Mouse (Mus musculus) liver, postnatal 0 days (tissue): ENCODE results near the gene Ccl3. TPM values are rescaled to one million over a fixed set of nuclear protein-coding genes. Genes with fewer than 3 reads are reported as not detected.
A peak's percentile ranks its signal among the peaks of the same experiment; 100 is the strongest.

Experiments
- ATAC-seq: fragments of 200-750 bp; cut with Nextera tagmentation; 2 replicates; pipeline ENCODE4 v1.8.0; 2017; ENCODE audit warnings: mild to moderate bottlenecking, moderate library complexity
- DNase-seq: peaks from one replicate; pipeline ENCODE4 v3.0.0-alpha.2; 2016
- H3K27ac ChIP-seq: fragments of 300-500 bp; sonication (generic); 2 replicates; pipeline ENCODE4 v1.5.1; 2014; ENCODE audit warnings: antibody characterized with exemption, moderate library complexity, mild to moderate bottlenecking, low read depth
- H3K27me3 ChIP-seq: fragments of 300-500 bp; sonication (generic); 2 replicates; pipeline ENCODE4 v1.6.1; 2014; ENCODE audit warnings: low read length, control low read depth, mixed read lengths; ENCODE audit not compliant: insufficient read depth
- H3K36me3 ChIP-seq: fragments of 300-500 bp; sonication (generic); replicated peaks from 2 replicates; pipeline ENCODE4 v1.6.1; 2014; ENCODE audit warnings: mild to moderate bottlenecking, control low read depth, low read length, moderate library complexity, mixed read lengths; ENCODE audit not compliant: insufficient read depth
- H3K4me1 ChIP-seq: fragments of 300-500 bp; sonication (generic); 2 replicates; pipeline ENCODE4 v1.6.1; 2014; ENCODE audit warnings: antibody characterized with exemption, mild to moderate bottlenecking, control low read depth; ENCODE audit not compliant: insufficient read depth
- H3K4me2 ChIP-seq: fragments of 300-500 bp; sonication (generic); 2 replicates; pipeline ENCODE4 v1.6.1; 2014; ENCODE audit warnings: low read depth, mild to moderate bottlenecking, low read length, moderate library complexity, mixed read lengths
- H3K4me3 ChIP-seq: fragments of 300-500 bp; sonication (generic); 2 replicates; pipeline ENCODE4 v1.5.1; 2014; ENCODE audit warnings: low read depth, low read length
- H3K9ac ChIP-seq: fragments of 300-500 bp; sonication (generic); replicated peaks from 2 replicates; pipeline ENCODE4 v1.6.1; 2014; ENCODE audit warnings: mild to moderate bottlenecking, moderate library complexity
- H3K9me3 ChIP-seq: fragments of 300-500 bp; sonication (generic); 2 replicates; pipeline ENCODE4 v1.6.1; 2016; ENCODE audit warnings: mild to moderate bottlenecking, control low read depth, low read length, mixed read lengths
- CTCF ChIP-seq: sonication (generic); IDR thresholded peaks from 2 replicates; pipeline ENCODE4 v1.5.1; 2016; ENCODE audit warnings: antibody characterized with exemption, low read depth
- EP300 ChIP-seq: IDR thresholded peaks from 2 replicates; pipeline ENCODE4 v1.6.1; 2016; ENCODE audit warnings: antibody characterized with exemption, low read depth, mild to moderate bottlenecking
- WGBS: fragments of 180-500 bp; shearing (Covaris S2); extraction: QIAGEN DNeasy Blood & Tissue Kit; methylation state at CpG from one replicate; pipeline ENCODE4 v1.1.7; 2014; ENCODE audit not compliant: insufficient replicate concordance; 5-methylcytosine and 5-hydroxymethylcytosine counted together
- polyA plus RNA-seq: library from polyadenylated mRNA; unstranded; fragments of >200 nt; fragmentation: Nextera tagmentation; extraction: Ambion mirVana; gene quantifications from 2 replicates; pipeline ENCODE4 v1.2.1, GENCODE M21; 2015

Ccl3 gene
- polyA plus RNA-seq, result 1.3 TPM in 2 replicates

- Histone ChIP-seq H3K36me3 (no peaks in the 10 kb centered on the region), H3K4me1 (no peaks in the 10 kb centered on the region), H3K9me3 (no peaks in the 10 kb centered on the region), H3K9ac (no peak within 1 kb of the TSS), H3K27me3 (no peaks in the 10 kb centered on the region), H3K27ac (no peak within 1 kb of the TSS), H3K4me3 (no peak within 1 kb of the TSS), H3K4me2 (peak within 1 kb of the TSS; percentile 36)
- no peak for TF ChIP-seq CTCF
- no peak for TF ChIP-seq EP300
- no peak for DNase-seq
- WGBS, result 43% methylated on average over 8 of the region's 8 CpGs
- ATAC-seq, result no peak
These were observed at the start of gene Ccl3 for GRCm38 (mm10) chr11:83649305-83649841. Gene Ccl3 (minus strand): TSS chr11:83649355.

- H3K9ac ChIP-seq, result no peak overlapping the region
- TF ChIP-seq CTCF (no peak), EP300 (no peak)
- 37% methylated on average over 1 of the region's 1 CpGs for WGBS
- DNase-seq, result no peak
- no peak overlapping the region for H3K4me2 ChIP-seq
- no peaks in the 10 kb centered on the region for H3K36me3 ChIP-seq
- no peak for ATAC-seq
- H3K9me3 ChIP-seq, result no peaks in the 10 kb centered on the region
- no peak overlapping the region for H3K27ac ChIP-seq
- H3K4me3 ChIP-seq, result no peak overlapping the region
- no peaks in the 10 kb centered on the region for H3K4me1 ChIP-seq
- no peaks in the 10 kb centered on the region for H3K27me3 ChIP-seq
These were observed 42.9 kb upstream of the Ccl3 start for GRCm38 (mm10) chr11:83692008-83692407.

GRCm38 (mm10) chr11:83689918-83690317, 40.8 kb upstream of the Ccl3 start:
- Histone ChIP-seq H3K4me3 (no peak overlapping the region), H3K4me2 (no peak overlapping the region), H3K4me1 (no peaks in the 10 kb centered on the region), H3K36me3 (no peaks in the 10 kb centered on the region), H3K9ac (no peak overlapping the region), H3K9me3 (no peaks in the 10 kb centered on the region), H3K27me3 (no peaks in the 10 kb centered on the region), H3K27ac (no peak overlapping the region)
- DNase-seq (no peak), ATAC-seq (no peak)
- TF ChIP-seq CTCF (no peak), EP300 (no peak)
- 66% methylated on average over 1 of the region's 1 CpGs for WGBS

GRCm38 (mm10) chr11:83675665-83676064, 26.5 kb upstream of the Ccl3 start:
- no peaks in the 10 kb centered on the region for H3K4me1 ChIP-seq
- ATAC-seq (no peak), DNase-seq (no peak)
- H3K27me3 ChIP-seq, result no peaks in the 10 kb centered on the region
- WGBS, result 72% methylated on average over 1 of the region's 1 CpGs
- no peak overlapping the region for H3K9ac ChIP-seq
- H3K27ac ChIP-seq, result no peak overlapping the region
- H3K36me3 ChIP-seq, result no peaks in the 10 kb centered on the region
- TF ChIP-seq CTCF, result no peak
- no peak for TF ChIP-seq EP300
- no peak overlapping the region for H3K4me3 ChIP-seq
- no peaks in the 10 kb centered on the region for H3K9me3 ChIP-seq
- no peak overlapping the region for H3K4me2 ChIP-seq

GRCm38 (mm10) chr11:83671743-83672142, 22.6 kb upstream of the Ccl3 start:
- Histone ChIP-seq H3K36me3 (no peaks in the 10 kb centered on the region), H3K9me3 (no peaks in the 10 kb centered on the region), H3K27ac (no peak overlapping the region), H3K4me2 (no peak overlapping the region), H3K27me3 (no peaks in the 10 kb centered on the region), H3K4me1 (no peaks in the 10 kb centered on the region), H3K4me3 (no peak overlapping the region), H3K9ac (no peak overlapping the region)
- ATAC-seq (peak; percentile 68; the same call in 1 of the 2 replicates), DNase-seq (peak; percentile 18)
- no peak for TF ChIP-seq EP300

GRCm38 (mm10) chr11:83663532-83663931, 14.4 kb upstream of the Ccl3 start:
- WGBS, result 18% methylated on average over 5 of the region's 5 CpGs

GRCm38 (mm10) chr11:83662204-83662603, 13.0 kb upstream of the Ccl3 start, which contains the start of gene Ccl4:
Gene Ccl4 (plus strand): TSS chr11:83662584.
- no peaks in the 10 kb centered on the region for H3K9me3 ChIP-seq
- ATAC-seq, result no peak
- H3K27me3 ChIP-seq, result no peaks in the 10 kb centered on the region
- DNase-seq, result no peak
- no peak within 1 kb of the TSS for H3K27ac ChIP-seq
- H3K4me1 ChIP-seq, result peaks cover 5% of the 10 kb centered on the region; the same call in 1 of the 2 replicates
- H3K4me2 ChIP-seq, result no peak within 1 kb of the TSS
- H3K36me3 ChIP-seq, result no peaks in the 10 kb centered on the region
- no peak within 1 kb of the TSS for H3K4me3 ChIP-seq
- no peak within 1 kb of the TSS for H3K9ac ChIP-seq
- 37% methylated on average over 6 of the region's 6 CpGs for WGBS
- TF ChIP-seq EP300 (no peak), CTCF (no peak)

More at GRCm38 (mm10) chr11:83663532-83663931, 14.4 kb upstream of the Ccl3 start:
- Histone ChIP-seq H3K9ac (no peak overlapping the region), H3K4me3 (no peak overlapping the region), H3K4me2 (no peak overlapping the region), H3K27ac (no peak overlapping the region), H3K36me3 (no peaks in the 10 kb centered on the region), H3K9me3 (no peaks in the 10 kb centered on the region), H3K4me1 (peaks cover 5% of the 10 kb centered on the region; the same call in 1 of the 2 replicates), H3K27me3 (no peaks in the 10 kb centered on the region)
- no peak for TF ChIP-seq CTCF
- TF ChIP-seq EP300, result no peak
- peak; percentile 66 for ATAC-seq
- peak; percentile 16 for DNase-seq
